Mouse (Mus musculus): ENCODE results near the gene Clasp1.

GRCm38 (mm10) chr1:118531259-118531658 is 142.4 kb downstream of the Clasp1 start:
- no peak for TF ChIP-seq CTCF (IDR thresholded peaks at IDR 0.05; ENCODE audit: insufficient read depth, low read length)
- TF ChIP-seq POLR2A (IDR thresholded peaks at IDR 0.05; ENCODE audit: borderline replicate concordance, extremely low read depth, low read depth, low read length): no peak

Measured in lung, adult 2 months (tissue).